Mouse (Mus musculus) neutrophil, adult 59 days (primary cell): ENCODE results near the gene Car15. TPM values are rescaled to one million over a fixed set of nuclear protein-coding genes. Genes with fewer than 3 reads are reported as not detected.

Experiments
- total RNA-seq, 2 experiments: library from RNA; stranded (reverse); gene quantifications; 1 replicate in 1 of 2; 2 replicates in 1 of 2; pipeline ENCODE4 v1.2.4; 2023

Gene Car15
- 1 to 10 TPM; 3.5 to 3.9 TPM for total RNA-seq

GRCm38 (mm10) chr16:17838051-17838450 lies at the start of gene Car15:
Car15 (minus strand) TSS chr16:17838364.

GRCm38 (mm10) chr16:17832821-17833220 lies 5.3 kb downstream of the Car15 start, which contains the start of gene B830017H08Rik:
B830017H08Rik (plus strand) TSS chr16:17833121.

GRCm38 (mm10) chr16:17796971-17797811 lies 41.0 kb downstream of the Car15 start, which contains the start of gene Scarf2:
Scarf2 (plus strand) TSS chr16:17797282.

Other genes starting within 250 kb of the Car15 start
- 10 to 100 TPM; 26.3 to 30.6 TPM for gene Smpd4, start 219.0 kb downstream of the Car15 start, total RNA-seq
- gene Ccdc74a, start 191.9 kb downstream of the Car15 start, total RNA-seq, result 1 to 10 TPM in 1 of 2 experiments, not detected in 1; 1.1 TPM
- gene Med15, start 105.5 kb downstream of the Car15 start, total RNA-seq, result 10 to 100 TPM; 84.2 TPM
- 10 to 100 TPM in 1 of 2 experiments, 1 to 10 TPM in 1; 9.5 to 13.6 TPM for gene Klhl22, start 78.7 kb downstream of the Car15 start, total RNA-seq
- not detected for gene Scarf2, start 41.1 kb downstream of the Car15 start, total RNA-seq
- not detected for gene B830017H08Rik, start 5.2 kb downstream of the Car15 start, total RNA-seq
- gene Gm20518, start 53.3 kb upstream of the Car15 start, total RNA-seq, result under 1 TPM; 0.35 to 0.76 TPM
- not detected for gene Tssk1, start 55.9 kb upstream of the Car15 start, total RNA-seq
- 10 to 100 TPM; 37.2 to 42.9 TPM for gene Dgcr2, start 60.2 kb upstream of the Car15 start, total RNA-seq
- not detected for gene Tssk2, start 60.3 kb upstream of the Car15 start, total RNA-seq
- gene Ess2, start 73.0 kb upstream of the Car15 start, total RNA-seq, result 10 to 100 TPM; 27.8 to 32.6 TPM
- not detected for gene Gsc2, start 76.7 kb upstream of the Car15 start, total RNA-seq
- 10 to 100 TPM; 16.3 to 17.2 TPM for gene Slc25a1, start 89.9 kb upstream of the Car15 start, total RNA-seq
- gene Vpreb2, start 142.1 kb upstream of the Car15 start, total RNA-seq, result 1 to 10 TPM in 1 of 2 experiments, under 1 TPM in 1; 0.56 to 2.1 TPM
- 1 to 10 TPM; 6.8 to 7.7 TPM for gene Dgcr6, start 214.5 kb upstream of the Car15 start, total RNA-seq